Mouse (Mus musculus) embryo, embryonic 9.5 days (tissue): ENCODE results near the gene Bnip2.

Experiments used
- DNase-seq: peaks from one replicate; pipeline ENCODE4 v3.0.0-alpha.2; 2017; ENCODE audit errors: extremely low spot score

The Bnip2 gene

GRCm38 (mm10) chr9:69989303-69990121 is at the start of gene Bnip2:
Gene Bnip2 (plus strand): TSS chr9:69989466.
- DNase-seq = peak; percentile 96

GRCm38 (mm10) chr9:69940839-69941490 is 48.3 kb upstream of the Bnip2 start:
- no peak for DNase-seq

GRCm38 (mm10) chr9:69941556-69941955 is 47.7 kb upstream of the Bnip2 start:
- DNase-seq = no peak

GRCm38 (mm10) chr9:69948964-69949363 is 40.3 kb upstream of the Bnip2 start:
- DNase-seq = peak; percentile 49

- no peak for DNase-seq
Observed at GRCm38 (mm10) chr9:69949641-69950040, 39.6 kb upstream of the Bnip2 start.

GRCm38 (mm10) chr9:69961007-69961406 is 28.3 kb upstream of the Bnip2 start:
- no peak for DNase-seq

- no peak for DNase-seq
Observed at GRCm38 (mm10) chr9:69964370-69964769, 24.9 kb upstream of the Bnip2 start.

GRCm38 (mm10) chr9:69985526-69985925 is 3.7 kb upstream of the Bnip2 start:
- DNase-seq = no peak

- no peak for DNase-seq
Observed at GRCm38 (mm10) chr9:69986063-69986462, 3.2 kb upstream of the Bnip2 start.

- no peak for DNase-seq
Observed at GRCm38 (mm10) chr9:69986571-69986970, 2.7 kb upstream of the Bnip2 start.

GRCm38 (mm10) chr9:69987579-69987978 is 1.7 kb upstream of the Bnip2 start:
- DNase-seq = peak; percentile 65

- no peak for DNase-seq
Observed at GRCm38 (mm10) chr9:69988706-69989302, 462 bp upstream of the Bnip2 start.

- no peak for DNase-seq
Observed at GRCm38 (mm10) chr9:69990346-69990745, 1.1 kb downstream of the Bnip2 start.

GRCm38 (mm10) chr9:69992841-69993277 is 3.6 kb downstream of the Bnip2 start:
- DNase-seq = no peak

- DNase-seq = no peak
Observed at GRCm38 (mm10) chr9:69993479-69993878, 4.2 kb downstream of the Bnip2 start.

- no peak for DNase-seq
Observed at GRCm38 (mm10) chr9:69994547-69994946, 5.3 kb downstream of the Bnip2 start.

- no peak for DNase-seq
Observed at GRCm38 (mm10) chr9:69999318-69999717, 10.1 kb downstream of the Bnip2 start.

GRCm38 (mm10) chr9:70003516-70003915 is 14.2 kb downstream of the Bnip2 start:
- DNase-seq = no peak

- no peak for DNase-seq
Observed at GRCm38 (mm10) chr9:70006984-70007383, 17.7 kb downstream of the Bnip2 start.

- DNase-seq = no peak
Observed at GRCm38 (mm10) chr9:70007506-70008248, 18.4 kb downstream of the Bnip2 start.

- DNase-seq = no peak
Observed at GRCm38 (mm10) chr9:70009754-70010304, 20.6 kb downstream of the Bnip2 start.
